17 mouse cellular contexts compared by ENCODE assay signal in the genomic region with DNA sequence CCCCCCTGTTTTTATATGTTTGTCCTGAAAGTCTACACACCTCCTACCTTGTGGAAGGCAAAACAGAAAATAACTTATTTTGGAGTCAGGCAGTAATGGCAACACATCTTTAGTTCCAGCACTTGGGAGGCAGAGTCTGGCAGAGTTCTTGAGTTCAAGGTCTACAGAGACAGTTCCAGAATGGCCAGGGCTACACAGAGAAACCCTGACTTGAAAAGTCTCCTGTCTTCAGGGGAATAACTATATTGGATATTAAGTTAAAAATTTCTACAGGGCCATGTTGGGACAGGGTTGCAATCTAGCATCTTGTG. TPM values are rescaled to one million over a fixed set of nuclear protein-coding genes. Genes with fewer than 3 reads are reported as not detected.
DNase-seq lines count a peak whose midpoint lies in the region; ATAC-seq and TF ChIP-seq lines count a peak whose summit lies in the region.
"Had no signal": no experiment of that assay in that cellular context is flagged by ENCODE, and none has a peak within 500 bp of the region (broad histone marks: within the 10 kb centered on the region; RNA-seq: fewer than 3 reads in every experiment).

No protein-coding gene starts in this region.

- no peak for ATAC-seq in kidney, embryonic 14.5 days (ENCODE audit: low FRiP score, low TSS enrichment)
- ATAC-seq in liver, embryonic 14.5 days (ENCODE audit: insufficient read depth) = no peak
- ATAC-seq: forebrain, embryonic 15.5 days had no signal

- no peak for TF ChIP-seq EP300 in CH12.LX (IDR thresholded peaks at IDR 0.05; ENCODE audit: low read length)
- no peak for TF ChIP-seq EP300 in liver, embryonic 14.5 days (IDR thresholded peaks at IDR 0.05; ENCODE audit: low read depth)

- 0 out of 2 replicates have a peak, but pooled peaks cover 6% of the 10 kb centered on the region for H3K4me1 ChIP-seq in kidney, embryonic 14.5 days (ENCODE audit: control insufficient read depth, insufficient read depth, low read length)
- H3K4me1 ChIP-seq in CH12.LX (ENCODE audit: control insufficient read depth in 1 of 2, insufficient read depth in 2 of 2) = peaks cover 7 to 40% of the 10 kb centered on the region in 2 experiments
- H3K4me1 ChIP-seq in E14TG2a.4 (replicated peaks; ENCODE audit: low read depth, low read length) = peaks cover 63% of the 10 kb centered on the region
- H3K4me1 ChIP-seq in liver, embryonic 14.5 days (replicated peaks; ENCODE audit: control insufficient read depth in 2 of 2, insufficient read depth in 2 of 2, low read length in 1 of 2) = peaks cover 16 to 17% of the 10 kb centered on the region in 2 experiments

- TF ChIP-seq POLR2A in CH12.LX (IDR thresholded peaks at IDR 0.05; ENCODE audit: low read depth, low read length) = no peak

- H3K4me3 ChIP-seq in kidney, embryonic 14.5 days (ENCODE audit: low read length) = no peak overlapping the region
- H3K4me3 ChIP-seq in CH12.LX (replicated peaks in 1 of 3; ENCODE audit: low read depth in 2 of 3, low read length in 2 of 3, poor library complexity in 1 of 3) (no peak overlapping the region), E14TG2a.4 (replicated peaks; ENCODE audit: low read length) (peak overlapping the region; percentile 99)
- H3K4me3 ChIP-seq in liver, embryonic 14.5 days (ENCODE audit: insufficient read depth in 1 of 2, low read depth in 2 of 2, low read length in 2 of 2) = no peak overlapping the region
- H3K4me3 ChIP-seq: embryonic facial prominence, embryonic 12.5 days; forebrain, embryonic 15.5 days; heart, adult 2 months; heart, embryonic 15.5 days; hindbrain, embryonic 10.5 days had no signal

- peak; percentile 43 for DNase-seq in kidney, adult 9 months
- no peak for DNase-seq in CH12.LX (ENCODE audit: extremely low read depth)
- no peak for DNase-seq in liver, embryonic 14.5 days (ENCODE audit: low read depth in 3 of 3, low spot score in 3 of 3)
- DNase-seq in frontal cortex, postnatal 10 days (ENCODE audit: low spot score in 2 of 2) = no peak
- no peak for DNase-seq in urinary bladder, postnatal 14 days (ENCODE audit: low spot score)
- DNase-seq: adrenal gland, adult 8-10 months; cerebellum, adult 11 months; gastrocnemius, postnatal 10 days; heart, adult 2 months had no signal

- H3K27ac ChIP-seq in kidney, embryonic 14.5 days (ENCODE audit: low read depth, low read length) = no peak overlapping the region
- no peak overlapping the region for H3K27ac ChIP-seq in CH12.LX (ENCODE audit: insufficient read depth, low read depth)
- no peak overlapping the region for H3K27ac ChIP-seq in liver, embryonic 14.5 days
- H3K27ac ChIP-seq: embryonic facial prominence, embryonic 12.5 days; forebrain, embryonic 15.5 days; heart, adult 2 months; heart, embryonic 15.5 days; hindbrain, embryonic 10.5 days; hindbrain, embryonic 14.5 days had no signal

- no peaks in the 10 kb centered on the region for H3K9me3 ChIP-seq in kidney, embryonic 14.5 days (ENCODE audit: control insufficient read depth, low read length)
- H3K9me3 ChIP-seq in CH12.LX (replicated peaks; ENCODE audit: low read length) (no peaks in the 10 kb centered on the region), E14TG2a.4 (ENCODE audit: low read length) (no peaks in the 10 kb centered on the region)
- H3K9me3 ChIP-seq in liver, embryonic 14.5 days (ENCODE audit: control insufficient read depth, low read length) = no peaks in the 10 kb centered on the region
- H3K9me3 ChIP-seq: embryonic facial prominence, embryonic 12.5 days; forebrain, embryonic 15.5 days; heart, embryonic 15.5 days; hindbrain, embryonic 10.5 days had no signal

- no peaks in the 10 kb centered on the region for H3K27me3 ChIP-seq in kidney, embryonic 14.5 days (ENCODE audit: control insufficient read depth, insufficient read depth, low read length)
- H3K27me3 ChIP-seq in CH12.LX (replicated peaks) (no peaks in the 10 kb centered on the region), E14TG2a.4 (ENCODE audit: insufficient read depth, low read length) (no peaks in the 10 kb centered on the region)
- H3K27me3 ChIP-seq in liver, embryonic 14.5 days (ENCODE audit: control insufficient read depth, insufficient read depth, low read length) = no peaks in the 10 kb centered on the region
- H3K27me3 ChIP-seq: embryonic facial prominence, embryonic 12.5 days; forebrain, embryonic 15.5 days; heart, embryonic 15.5 days had no signal

- dilution Hi-C loops in CH12.LX (cut with MboI; ENCODE audit: extremely low pct_ligation_motif_present, extremely low pct_unique_long_range_greater_than_20kb, low sequenced_read_pairs) = no loop called here

- no peak for TF ChIP-seq RAD21 in CH12.LX (IDR thresholded peaks at IDR 0.05; ENCODE audit: low read depth, low read length)

- no peak for TF ChIP-seq CTCF in CH12.LX (conservative IDR thresholded peaks at IDR 0.05 in 1 of 2, IDR thresholded peaks at IDR 0.05 in 1 of 2; ENCODE audit: low read depth in 2 of 2, low read length in 2 of 2)
- no peak for TF ChIP-seq CTCF in E14TG2a.4 (conservative IDR thresholded peaks at IDR 0.05; ENCODE audit: low read length)
- no peak for TF ChIP-seq CTCF in liver, embryonic 14.5 days (IDR thresholded peaks at IDR 0.05; ENCODE audit: low read depth)

- no peaks in the 10 kb centered on the region; the same call in 1 of the 2 replicates for H3K36me3 ChIP-seq in kidney, embryonic 14.5 days (ENCODE audit: control insufficient read depth, insufficient read depth, low read length)
- H3K36me3 ChIP-seq in CH12.LX (replicated peaks in 1 of 2; ENCODE audit: control insufficient read depth in 1 of 2, insufficient read depth in 1 of 2, low read length in 1 of 2) (peaks cover 4 to 25% of the 10 kb centered on the region in 2 experiments), E14TG2a.4 (ENCODE audit: insufficient read depth, low read length) (peaks cover 40% of the 10 kb centered on the region)
- peaks cover 4% of the 10 kb centered on the region; the same call in 1 of the 2 replicates for H3K36me3 ChIP-seq in liver, embryonic 14.5 days (replicated peaks; ENCODE audit: control insufficient read depth, insufficient read depth, low read depth)
- H3K36me3 ChIP-seq: embryonic facial prominence, embryonic 12.5 days; forebrain, embryonic 15.5 days; heart, embryonic 15.5 days had no signal

- H3K4me2 ChIP-seq in kidney, embryonic 14.5 days (replicated peaks; ENCODE audit: low read depth, low read length) = no peak overlapping the region
- 0 out of 2 replicates have a peak overlapping the region, but pooled peaks have one; percentile 27 for H3K4me2 ChIP-seq in CH12.LX (ENCODE audit: insufficient read depth, low read depth, poor library complexity, severe bottlenecking)
- H3K4me2 ChIP-seq in liver, embryonic 14.5 days (ENCODE audit: low read depth) = peak overlapping the region; percentile 83
- H3K4me2 ChIP-seq: embryonic facial prominence, embryonic 12.5 days; forebrain, embryonic 15.5 days; heart, embryonic 11.5 days; heart, embryonic 15.5 days; hindbrain, embryonic 14.5 days had no signal

- H3K9ac ChIP-seq in kidney, embryonic 14.5 days (ENCODE audit: low read depth, low read length) = no peak overlapping the region
- no peak overlapping the region for H3K9ac ChIP-seq in CH12.LX (ENCODE audit: insufficient read depth, low read depth)
- H3K9ac ChIP-seq in liver, embryonic 14.5 days (replicated peaks) = no peak overlapping the region
- H3K9ac ChIP-seq: embryonic facial prominence, embryonic 12.5 days; forebrain, embryonic 15.5 days; heart, embryonic 15.5 days; hindbrain, embryonic 14.5 days had no signal

- in situ Hi-C loops in CH12.LX (cut with MboI; ENCODE audit: low pct_ligation_motif_present, low pct_unique_long_range_greater_than_20kb, low sequenced_read_pairs) = no loop called here

- peaks cover 72% of the 10 kb centered on the region for H3K79me2 ChIP-seq in CH12.LX (replicated peaks; ENCODE audit: control insufficient read depth, extremely low read depth, insufficient read depth, poor library complexity, severe bottlenecking)

TF ChIP-seq in CH12.LX, 34 proteins besides CTCF, POLR2A, EP300 and RAD21:
- TF ChIP-seq MAX (IDR thresholded peaks at IDR 0.05; ENCODE audit: low read length) (0 out of 2 replicates have a peak, but pooled peaks have one; percentile 2), ELF1 (IDR thresholded peaks at IDR 0.05; ENCODE audit: low read depth, low read length) (no peak), PAX5 (IDR thresholded peaks at IDR 0.05; ENCODE audit: low read length) (no peak), POLR2AphosphoS2 (IDR thresholded peaks at IDR 0.05; ENCODE audit: low read depth, low read length) (no peak), RCOR1 (conservative IDR thresholded peaks at IDR 0.05; ENCODE audit: low read depth, low read length) (no peak), SIN3A (IDR thresholded peaks at IDR 0.05; ENCODE audit: low read length) (0 out of 2 replicates have a peak, but pooled peaks have one; percentile 4), KAT2A (IDR thresholded peaks at IDR 0.05; ENCODE audit: insufficient replicate concordance, low read length) (no peak), HCFC1 (IDR thresholded peaks at IDR 0.05; ENCODE audit: low read depth, low read length) (no peak)

RNA-seq across cellular contexts. Expression of a gene that starts 3.7 kb away (rescaled TPM):
- polyA plus RNA-seq in kidney, embryonic 14.5 days (2014; fragmentation: Nextera tagmentation; extraction: Ambion mirVana) = 13.9 and 25.4 TPM in 2 replicates
- total RNA-seq in CH12.LX (2012; rRNA removed) (15.2 and 17.2 TPM in 2 replicates), CH12.LX (2014; rRNA removed) (11.6 and 13.7 TPM in 2 replicates)
- 17.1 and 18.9 TPM in 2 replicates for polyA plus RNA-seq in CH12.LX (2012; ENCODE audit: insufficient read length, low read depth)
- 5.9 and 6.7 TPM in 2 replicates for polyA plus RNA-seq in liver, embryonic 14.5 days (2012; rRNA removed)
- 7.2 and 8.9 TPM in 2 replicates for polyA plus RNA-seq in liver, embryonic 14.5 days (2014; fragmentation: Nextera tagmentation; extraction: Ambion mirVana)
